Mouse (Mus musculus) layer of hippocampus, adult 8-10 months (tissue): ENCODE measurements around the gene Gm44973. TPM values are rescaled to one million over a fixed set of nuclear protein-coding genes. Genes with fewer than 3 reads are reported as not detected.

Source experiments
- DNase-seq, 2 experiments: peaks; one replicate each; pipeline ENCODE4 v3.0.0; 2022; ENCODE audit warnings: low spot score in 2 of 2
- total RNA-seq, 4 experiments: library from RNA; stranded (reverse); gene quantifications; 2 replicates each; pipeline ENCODE4 v1.2.4; 2022

The Gm44973 gene
- total RNA-seq, 4 experiments from 2014 or later: not detected

GRCm38 (mm10) chr7:5080010-5080751 lies 64.9 kb downstream of the Gm44973 start, which contains the start of gene Epn1:
Gene Epn1 (plus strand): TSS chr7:5080235.
- DNase-seq: peak; percentile 95 to 97

GRCm38 (mm10) chr7:5080815-5081214 lies 65.5 kb downstream of the Gm44973 start:
- DNase-seq: no peak

- no peak for DNase-seq
These were observed 65.9 kb downstream of the Gm44973 start for GRCm38 (mm10) chr7:5081241-5081640.

- no peak for DNase-seq
These were observed 66.6 kb downstream of the Gm44973 start for GRCm38 (mm10) chr7:5081939-5082338.

Other genes with a start within 250 kb of the Gm44973 start
- not detected for gene Fam71e2, start 244.2 kb upstream of the Gm44973 start, total RNA-seq
- under 1 TPM; 0.31 to 0.43 (median 0.37) TPM for gene Il11, start 232.6 kb upstream of the Gm44973 start, total RNA-seq
- not detected for gene Tmem190, start 232.6 kb upstream of the Gm44973 start, total RNA-seq
- gene Tmem238, start 225.8 kb upstream of the Gm44973 start, total RNA-seq: 1 to 10 TPM; 1.2 to 3.7 (median 2.0) TPM
- gene Rpl28, start 222.6 kb upstream of the Gm44973 start, total RNA-seq: 100 to 1,000 TPM; 350 to 553 (median 418) TPM
- 100 to 1,000 TPM; 113 to 119 (median 116) TPM for gene Ube2s, start 202.9 kb upstream of the Gm44973 start, total RNA-seq
- 100 to 1,000 TPM; 133 to 179 (median 153) TPM for gene Shisa7, start 170.8 kb upstream of the Gm44973 start, total RNA-seq
- 1 to 10 TPM; 4.7 to 8.9 (median 6.9) TPM for gene Isoc2b, start 145.2 kb upstream of the Gm44973 start, total RNA-seq
- gene Isoc2a, start 138.3 kb upstream of the Gm44973 start, total RNA-seq: 10 to 100 TPM; 13.7 to 16.0 (median 14.2) TPM
- gene Gm36210, start 109.0 kb upstream of the Gm44973 start, total RNA-seq: under 1 TPM; 0.29 to 0.77 (median 0.39) TPM
- 10 to 100 TPM; 13.0 to 15.3 (median 13.9) TPM for gene Zfp628, start 100.3 kb upstream of the Gm44973 start, total RNA-seq
- 100 to 1,000 TPM in 2 of 4 experiments, 10 to 100 TPM in 2; 89.9 to 111 (median 102) TPM for gene Nat14, start 93.5 kb upstream of the Gm44973 start, total RNA-seq
- gene Ssc5d, start 89.7 kb upstream of the Gm44973 start, total RNA-seq: 1 to 10 TPM; 2.8 to 5.1 (median 4.2) TPM
- 1 to 10 TPM in 1 of 4 experiments, under 1 TPM in 2, not detected in 1; 0.58 to 1.1 (median 0.90) TPM for gene Sbk2, start 51.1 kb upstream of the Gm44973 start, total RNA-seq
- 1 to 10 TPM in 2 of 4 experiments, under 1 TPM in 2; 0.71 to 1.1 (median 0.98) TPM for gene Sbk3, start 44.3 kb upstream of the Gm44973 start, total RNA-seq
- gene Zfp579, start 19.3 kb upstream of the Gm44973 start, total RNA-seq: 10 to 100 TPM; 23.2 to 32.9 (median 30.6) TPM
- 1 to 10 TPM; 6.0 to 8.0 (median 6.9) TPM for gene Zfp524, start 1.1 kb upstream of the Gm44973 start, total RNA-seq
- gene Fiz1, start 799 bp upstream of the Gm44973 start, total RNA-seq: 10 to 100 TPM; 20.7 to 25.3 (median 24.5) TPM
- gene Zfp865, start 4.9 kb downstream of the Gm44973 start, total RNA-seq: 10 to 100 TPM; 37.1 to 42.5 (median 38.5) TPM
- gene Ccdc106, start 5.1 kb downstream of the Gm44973 start, total RNA-seq: 10 to 100 TPM; 45.2 to 65.9 (median 56.9) TPM
- gene 4632433K11Rik, start 18.6 kb downstream of the Gm44973 start, total RNA-seq: under 1 TPM in 1 of 4 experiments, not detected in 3; 0.55 TPM
- gene Zfp784, start 22.9 kb downstream of the Gm44973 start, total RNA-seq: 1 to 10 TPM; 5.6 to 6.4 (median 6.3) TPM
- 10 to 100 TPM; 22.8 to 28.6 (median 27.8) TPM for gene Zfp580, start 36.0 kb downstream of the Gm44973 start, total RNA-seq
- gene U2af2, start 46.6 kb downstream of the Gm44973 start, total RNA-seq: 100 to 1,000 TPM; 175 to 196 (median 179) TPM
- gene Epn1, start 64.7 kb downstream of the Gm44973 start, total RNA-seq: 100 to 1,000 TPM; 411 to 477 (median 457) TPM
- gene Rfpl4, start 101.5 kb downstream of the Gm44973 start, total RNA-seq: not detected
- 1 to 10 TPM in 1 of 4 experiments, under 1 TPM in 2, not detected in 1; 0.63 to 1.0 (median 0.77) TPM for gene Rasl2-9, start 110.5 kb downstream of the Gm44973 start, total RNA-seq
- under 1 TPM in 2 of 4 experiments, not detected in 2; 0.02 to 0.04 TPM for gene Vmn1r55, start 134.2 kb downstream of the Gm44973 start, total RNA-seq
- gene Vmn1r56, start 181.3 kb downstream of the Gm44973 start, total RNA-seq: not detected
- not detected for gene Vmn1r57, start 203.0 kb downstream of the Gm44973 start, total RNA-seq